Mouse (Mus musculus): ENCODE measurements at regions not wholly inside any gene's neighbourhood (a gene's known extent, or its start where the extent isn't known, plus 50 kb on each side); places are given as distances from the start of the nearest gene placed in this dataset.

GRCm38 (mm10) chr13:15879576-15879975, 132.1 kb upstream of the Inhba start:
- TF ChIP-seq CTCF (IDR thresholded peaks at IDR 0.05) (no peak), EP300 (IDR thresholded peaks at IDR 0.05) (no peak)
